Mouse (Mus musculus) lung, embryonic 16.5 days (tissue): ENCODE results near the gene Ecel1. TPM values are rescaled to one million over a fixed set of nuclear protein-coding genes. Genes with fewer than 3 reads are reported as not detected.

Experiments
- ATAC-seq: fragments of 200-750 bp; cut with Nextera tagmentation; 2 replicates; pipeline ENCODE4 v1.8.0; 2017; ENCODE audit warnings: low read depth, mild to moderate bottlenecking, moderate library complexity
- H3K27ac ChIP-seq: fragments of 300-500 bp; sonication (generic); 2 replicates; pipeline ENCODE4 v1.5.1; 2014; ENCODE audit warnings: mild to moderate bottlenecking, control low read depth, low read length
- H3K27me3 ChIP-seq: fragments of 300-500 bp; sonication (generic); 2 replicates; pipeline ENCODE4 v1.6.1; 2014; ENCODE audit warnings: low read depth, low read length, mixed read lengths; ENCODE audit not compliant: control insufficient read depth, insufficient read depth
- H3K36me3 ChIP-seq: fragments of 300-500 bp; sonication (generic); 2 replicates; pipeline ENCODE4 v1.6.1; 2014; ENCODE audit warnings: low read length; ENCODE audit not compliant: control insufficient read depth, insufficient read depth
- H3K4me1 ChIP-seq: fragments of 300-500 bp; sonication (generic); replicated peaks from 2 replicates; pipeline ENCODE4 v1.6.1; 2014; ENCODE audit warnings: low read length, mixed read lengths; ENCODE audit not compliant: control insufficient read depth, insufficient read depth
- H3K4me2 ChIP-seq: fragments of 300-500 bp; sonication (generic); 2 replicates; pipeline ENCODE4 v1.6.1; 2014; ENCODE audit warnings: low read depth, low read length, control low read depth
- H3K4me3 ChIP-seq: fragments of 300-500 bp; sonication (generic); 2 replicates; pipeline ENCODE4 v1.5.1; 2014; ENCODE audit warnings: mild to moderate bottlenecking, low read length, control low read depth
- H3K9ac ChIP-seq: fragments of 300-500 bp; sonication (generic); 2 replicates; pipeline ENCODE4 v1.6.1; 2014; ENCODE audit warnings: low read length, control low read depth
- H3K9me3 ChIP-seq: fragments of 300-500 bp; sonication (generic); 2 replicates; pipeline ENCODE4 v1.6.1; 2016; ENCODE audit warnings: low read length; ENCODE audit not compliant: control insufficient read depth
- WGBS: fragments of 180-500 bp; shearing (Covaris S2); extraction: QIAGEN DNeasy Blood & Tissue Kit; methylation state at CpG from one replicate; pipeline ENCODE4 v1.1.7; 2014; 5-methylcytosine and 5-hydroxymethylcytosine counted together
- polyA plus RNA-seq: library from polyadenylated mRNA; unstranded; fragments of >200 nt; fragmentation: Nextera tagmentation; extraction: Ambion mirVana; gene quantifications from 2 replicates; pipeline ENCODE4 v1.2.1, GENCODE M21; 2015

Gene Ecel1
- polyA plus RNA-seq, 1 experiment from 2014 or later = 0.92 TPM

GRCm38 (mm10) chr1:87124673-87125072 lies 31.6 kb downstream of the Ecel1 start, which contains the start of gene Akp3:
Akp3 (plus strand) TSS chr1:87124973.
- H3K4me2 ChIP-seq = no peak within 1 kb of the TSS
- H3K9ac ChIP-seq = no peak within 1 kb of the TSS
- H3K4me3 ChIP-seq = no peak within 1 kb of the TSS
- H3K4me1 ChIP-seq = no peaks in the 10 kb centered on the region
- WGBS = 68% methylated on average over 6 of the region's 6 CpGs
- no peak within 1 kb of the TSS for H3K27ac ChIP-seq
- no peaks in the 10 kb centered on the region for H3K9me3 ChIP-seq
- H3K36me3 ChIP-seq = no peaks in the 10 kb centered on the region
- no peak for ATAC-seq
- H3K27me3 ChIP-seq = peaks cover 32% of the 10 kb centered on the region

GRCm38 (mm10) chr1:87114784-87115183 lies 41.5 kb downstream of the Ecel1 start:
- no peaks in the 10 kb centered on the region for H3K9me3 ChIP-seq
- no peak overlapping the region for H3K9ac ChIP-seq
- 72% methylated on average over 1 of the region's 1 CpGs for WGBS
- no peak overlapping the region for H3K4me3 ChIP-seq
- no peaks in the 10 kb centered on the region for H3K4me1 ChIP-seq
- H3K4me2 ChIP-seq = no peak overlapping the region
- H3K27ac ChIP-seq = no peak overlapping the region
- no peaks in the 10 kb centered on the region for H3K27me3 ChIP-seq
- ATAC-seq = no peak
- H3K36me3 ChIP-seq = no peaks in the 10 kb centered on the region

DNA sequence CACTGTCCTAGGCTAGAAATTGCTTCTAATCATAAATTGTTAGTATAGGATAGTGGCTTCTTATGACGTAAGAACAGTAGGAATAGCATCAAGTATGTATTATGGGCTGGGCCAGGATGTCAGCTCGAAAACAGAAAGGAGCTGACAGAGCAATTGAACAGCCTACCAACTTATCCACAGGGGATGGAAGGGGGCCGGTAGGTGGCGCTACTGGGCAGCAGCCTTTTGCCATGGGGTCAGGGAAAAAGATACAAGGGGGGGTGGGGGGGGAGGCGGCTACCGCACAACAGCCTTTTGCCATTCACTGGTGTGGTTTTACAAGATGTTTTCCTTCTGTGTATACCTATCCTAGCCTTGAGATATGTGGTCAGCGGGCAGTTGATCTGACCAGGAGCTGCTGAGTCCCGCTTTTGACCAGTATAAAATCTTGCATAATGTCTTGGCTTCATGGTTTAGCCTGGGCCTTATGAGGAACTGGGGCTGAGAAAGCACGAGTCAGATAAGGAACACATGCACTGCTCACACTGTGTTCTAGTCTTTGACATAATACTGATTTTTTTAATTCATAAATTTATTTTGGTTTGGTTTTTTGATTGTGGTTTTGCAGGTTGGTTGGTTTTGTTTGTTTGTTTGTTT lies 44.5 kb downstream of the Ecel1 start:
- 35% methylated on average over 9 of the region's 9 CpGs for WGBS
- ATAC-seq = no peak
- no peak overlapping the region for H3K4me2 ChIP-seq

GRCm38 (mm10) chr1:87108564-87108963 lies 47.8 kb downstream of the Ecel1 start:
- Histone ChIP-seq H3K4me3 (no peak overlapping the region), H3K9me3 (no peaks in the 10 kb centered on the region), H3K4me2 (no peak overlapping the region), H3K4me1 (no peaks in the 10 kb centered on the region), H3K27ac (no peak overlapping the region), H3K36me3 (no peaks in the 10 kb centered on the region), H3K27me3 (no peaks in the 10 kb centered on the region), H3K9ac (no peak overlapping the region)
- no peak for ATAC-seq
- 80% methylated on average over 4 of the region's 4 CpGs for WGBS

More for the DNA sequence above, 44.5 kb downstream of the Ecel1 start:
- H3K4me1 ChIP-seq = no peaks in the 10 kb centered on the region
- no peaks in the 10 kb centered on the region for H3K27me3 ChIP-seq
- no peaks in the 10 kb centered on the region for H3K9me3 ChIP-seq
- no peak overlapping the region for H3K4me3 ChIP-seq
- H3K9ac ChIP-seq = no peak overlapping the region
- H3K27ac ChIP-seq = no peak overlapping the region
- H3K36me3 ChIP-seq = no peaks in the 10 kb centered on the region

DNA sequence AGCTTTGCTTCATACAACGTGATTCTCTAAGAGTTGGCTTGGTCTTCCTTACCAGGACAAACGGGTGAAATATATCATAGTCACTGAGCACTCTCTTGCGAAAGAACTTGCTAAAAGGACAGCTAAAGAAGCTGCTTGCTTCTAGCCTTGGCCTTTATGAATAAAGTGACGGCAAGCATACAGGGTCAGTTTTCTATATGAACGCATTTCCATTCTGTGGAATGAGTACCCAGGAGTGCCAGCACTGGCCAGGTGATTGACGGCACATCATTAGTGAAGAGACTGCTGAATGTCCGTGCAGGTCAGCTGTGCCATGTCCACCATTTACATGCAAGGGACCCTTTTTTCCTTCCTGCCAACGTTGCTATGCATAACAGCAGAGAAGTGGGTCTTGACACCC lies 49.8 kb downstream of the Ecel1 start:
- Histone ChIP-seq H3K4me3 (no peak overlapping the region), H3K27me3 (no peaks in the 10 kb centered on the region), H3K9me3 (no peaks in the 10 kb centered on the region), H3K4me1 (no peaks in the 10 kb centered on the region), H3K27ac (no peak overlapping the region), H3K36me3 (no peaks in the 10 kb centered on the region), H3K4me2 (no peak overlapping the region), H3K9ac (no peak overlapping the region)
- 67% methylated on average over 8 of the region's 8 CpGs for WGBS
- no peak for ATAC-seq

DNA sequence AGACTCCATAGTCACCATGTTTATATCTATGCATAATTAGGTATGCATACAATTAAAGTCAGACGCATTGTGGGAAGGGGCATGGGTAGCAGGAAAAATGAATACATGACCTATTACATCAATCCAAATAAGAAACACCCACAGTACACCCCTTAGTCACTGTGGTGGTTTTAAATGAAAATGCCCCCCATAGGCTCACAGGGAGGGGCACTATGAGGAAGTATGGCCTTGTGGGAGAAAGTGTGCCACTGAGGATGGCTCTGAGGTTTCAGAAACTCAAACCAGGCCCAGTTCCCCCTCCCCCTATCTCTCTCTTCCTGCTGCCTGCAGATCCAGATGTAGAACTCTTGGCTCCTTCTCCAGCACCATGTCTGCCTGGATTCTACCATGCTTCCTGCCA lies 52.4 kb downstream of the Ecel1 start:
- no peak overlapping the region for H3K4me3 ChIP-seq
- ATAC-seq = no peak
- no peaks in the 10 kb centered on the region for H3K4me1 ChIP-seq

DNA sequence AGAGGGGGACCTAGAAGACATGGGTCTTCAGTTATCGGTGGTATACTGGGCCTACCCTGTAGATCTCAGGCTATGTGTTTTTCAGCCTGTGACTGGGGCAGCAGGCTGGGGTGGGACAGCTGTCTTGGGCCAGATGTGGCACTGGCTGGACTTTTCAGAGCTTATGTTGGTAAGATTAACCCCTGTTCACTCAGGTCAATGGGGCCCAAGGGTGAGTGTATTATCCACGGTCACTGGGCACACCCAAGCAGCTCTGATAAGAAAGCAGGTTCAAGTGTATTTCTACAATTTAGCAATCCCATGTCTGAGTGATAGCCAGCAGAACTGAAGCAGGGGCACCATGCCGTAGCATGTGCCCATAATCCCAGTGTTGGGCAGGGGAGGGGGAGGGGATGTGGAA lies 54.2 kb downstream of the Ecel1 start:
- Histone ChIP-seq H3K27me3 (no peaks in the 10 kb centered on the region; the same call in 1 of the 2 replicates), H3K27ac (no peak overlapping the region), H3K9ac (no peak overlapping the region), H3K4me2 (no peak overlapping the region), H3K4me1 (no peaks in the 10 kb centered on the region), H3K4me3 (no peak overlapping the region), H3K9me3 (no peaks in the 10 kb centered on the region), H3K36me3 (no peaks in the 10 kb centered on the region)
- WGBS = 67% methylated on average over 3 of the region's 3 CpGs
- no peak for ATAC-seq

More for the DNA sequence above, 52.4 kb downstream of the Ecel1 start:
- Histone ChIP-seq H3K4me2 (no peak overlapping the region), H3K27ac (no peak overlapping the region), H3K9me3 (no peaks in the 10 kb centered on the region), H3K36me3 (no peaks in the 10 kb centered on the region), H3K27me3 (no peaks in the 10 kb centered on the region; the same call in 1 of the 2 replicates), H3K9ac (no peak overlapping the region)
- 80% methylated on average over 1 of the region's 1 CpGs for WGBS

GRCm38 (mm10) chr1:87101411-87101810 lies 54.9 kb downstream of the Ecel1 start, which contains the start of gene Alpi:
Alpi (minus strand) TSS chr1:87101606.
- Histone ChIP-seq H3K27ac (no peak within 1 kb of the TSS), H3K4me2 (no peak within 1 kb of the TSS), H3K4me3 (no peak within 1 kb of the TSS), H3K4me1 (no peaks in the 10 kb centered on the region), H3K27me3 (no peaks in the 10 kb centered on the region; the same call in 1 of the 2 replicates), H3K9me3 (no peaks in the 10 kb centered on the region), H3K36me3 (no peaks in the 10 kb centered on the region), H3K9ac (no peak within 1 kb of the TSS)
- no peak for ATAC-seq
- 80% methylated on average over 1 of the region's 1 CpGs for WGBS

GRCm38 (mm10) chr1:87098358-87098975 lies 57.9 kb downstream of the Ecel1 start:
- 13% methylated on average over 30 of the region's 30 CpGs for WGBS
- Histone ChIP-seq H3K4me3 (no peak overlapping the region), H3K4me2 (peak overlapping the region; percentile 37; the same call in 1 of the 2 replicates)

More at GRCm38 (mm10) chr1:87098358-87098975, 57.9 kb downstream of the Ecel1 start:
- Histone ChIP-seq H3K9me3 (no peaks in the 10 kb centered on the region), H3K27ac (no peak overlapping the region), H3K9ac (no peak overlapping the region), H3K27me3 (no peaks in the 10 kb centered on the region; the same call in 1 of the 2 replicates), H3K36me3 (no peaks in the 10 kb centered on the region), H3K4me1 (no peaks in the 10 kb centered on the region)
- peak; percentile 77; the same call in 1 of the 2 replicates for ATAC-seq
